Mouse (Mus musculus) regulatory T cell (primary cell): ENCODE measurements around the gene Zdhhc22.

ENCODE experiments used
- in situ Hi-C: fragments of 300-600 bp; cut with MboI, MseI; formaldehyde crosslinking; loops from one replicate; pipeline ENCODE4 v1.15.1; 2025; ENCODE audit warnings: high pct_unique_total_duplicates

Gene Zdhhc22

DNA sequence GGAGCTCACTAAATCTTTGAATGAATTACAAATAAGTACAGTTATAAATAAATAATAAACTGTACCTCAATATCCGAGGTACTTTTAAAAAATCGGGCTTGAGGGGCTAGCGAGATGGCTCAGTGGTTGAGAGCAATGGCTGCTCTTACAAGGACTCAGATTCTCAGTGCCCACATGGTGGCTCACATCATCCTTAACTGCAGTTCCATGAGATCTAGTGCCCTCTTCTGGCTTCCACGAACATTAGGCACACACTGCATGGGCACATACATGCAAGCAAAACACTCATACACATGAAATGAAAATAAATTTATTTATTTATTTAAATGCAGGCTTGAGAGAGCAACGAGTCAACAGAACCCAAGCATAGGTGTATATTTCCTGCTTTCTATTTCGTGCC is 5.7 kb upstream of the Zdhhc22 start:
- in situ Hi-C loops: no loop called here

- in situ Hi-C loops: no loop called here
Measured at GRCm38 (mm10) chr12:86994776-86995175, 4.5 kb upstream of the Zdhhc22 start.

DNA sequence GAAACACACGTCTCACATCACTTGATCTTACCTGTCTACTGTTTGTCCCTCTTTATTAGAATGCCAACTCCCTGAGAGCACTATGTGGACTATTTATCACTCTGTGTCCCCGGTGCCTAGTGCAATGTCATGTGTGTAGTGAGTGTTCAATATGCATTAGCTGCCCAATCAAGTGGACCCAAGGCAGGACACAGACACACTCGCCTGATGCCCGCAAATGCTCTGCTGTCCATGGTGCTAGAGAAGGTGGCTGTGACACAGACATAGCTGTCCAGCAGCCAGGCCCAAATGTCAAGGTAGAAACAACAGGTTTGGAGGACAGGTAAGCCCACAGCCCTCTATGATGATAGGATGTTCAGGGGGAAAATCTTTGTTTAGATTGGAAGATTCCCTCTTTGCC is 3.9 kb upstream of the Zdhhc22 start:
- in situ Hi-C loops: no loop called here

GRCm38 (mm10) chr12:86990755-86991110 is 503 bp upstream of the Zdhhc22 start:
- in situ Hi-C loops: no loop called here

GRCm38 (mm10) chr12:86989378-86989777 is 852 bp downstream of the Zdhhc22 start:
- in situ Hi-C loops: no loop called here

GRCm38 (mm10) chr12:86988227-86988626 is 2.0 kb downstream of the Zdhhc22 start:
- in situ Hi-C loops: no loop called here

DNA sequence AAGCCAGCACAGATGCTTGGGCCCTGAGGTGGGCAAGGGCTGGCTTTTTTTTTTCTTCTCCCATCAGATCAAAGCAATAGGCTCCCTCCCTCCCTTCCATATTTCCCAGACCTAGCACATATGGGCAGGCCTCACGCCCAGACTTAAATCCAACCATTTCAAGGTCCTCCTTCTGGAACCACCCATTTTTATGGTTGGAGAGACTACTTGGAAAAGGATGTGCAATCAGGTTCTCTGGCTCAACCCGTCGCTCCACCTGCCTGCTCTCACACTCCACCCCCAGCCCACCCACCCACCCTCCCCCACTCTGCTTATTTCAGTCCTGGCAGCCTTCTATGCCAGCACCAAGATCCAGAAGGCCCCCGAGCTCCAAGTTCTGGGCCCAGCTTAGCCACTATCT is 3.7 kb downstream of the Zdhhc22 start:
- in situ Hi-C loops: no loop called here

DNA sequence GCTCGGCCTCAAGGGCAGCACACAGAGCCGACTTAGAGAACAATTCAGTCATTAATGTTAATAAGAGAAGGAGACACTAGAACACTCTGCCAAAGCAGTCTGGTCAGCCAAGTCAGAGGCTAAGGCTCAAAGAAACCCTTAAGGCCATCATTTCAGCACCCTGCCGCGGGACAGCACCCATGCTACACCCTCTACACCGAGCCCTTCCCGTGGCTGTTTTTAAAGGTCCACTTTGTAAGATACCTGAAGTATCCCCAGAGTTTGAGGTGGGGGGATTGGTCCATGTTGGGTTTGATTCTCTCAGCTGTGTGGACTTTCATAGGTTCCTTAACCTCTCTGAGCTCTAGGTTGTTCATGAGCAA is 6.1 kb downstream of the Zdhhc22 start:
- in situ Hi-C loops: no loop called here

GRCm38 (mm10) chr12:86983470-86984193 is 6.6 kb downstream of the Zdhhc22 start:
- in situ Hi-C loops: no loop called here

DNA sequence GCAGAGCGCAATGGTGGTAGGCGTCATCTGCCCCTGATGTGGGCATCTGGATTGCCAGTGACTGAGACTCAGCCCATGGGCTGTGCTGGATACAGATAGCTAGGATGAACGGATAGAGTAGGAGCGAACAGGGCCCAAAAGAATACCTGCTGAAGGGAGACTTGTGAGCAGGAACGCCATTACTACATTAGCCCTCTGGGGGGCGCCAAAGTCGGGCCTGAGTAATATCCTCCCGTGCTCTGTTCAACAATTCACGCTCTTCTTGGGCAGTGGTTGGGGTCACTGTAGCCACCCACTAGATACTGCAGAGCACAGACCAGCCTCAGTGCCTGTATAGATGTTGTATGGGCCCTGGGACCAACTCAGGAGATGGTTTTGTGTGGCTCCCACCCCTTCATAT is 9.1 kb downstream of the Zdhhc22 start:
- in situ Hi-C loops: no loop called here

DNA sequence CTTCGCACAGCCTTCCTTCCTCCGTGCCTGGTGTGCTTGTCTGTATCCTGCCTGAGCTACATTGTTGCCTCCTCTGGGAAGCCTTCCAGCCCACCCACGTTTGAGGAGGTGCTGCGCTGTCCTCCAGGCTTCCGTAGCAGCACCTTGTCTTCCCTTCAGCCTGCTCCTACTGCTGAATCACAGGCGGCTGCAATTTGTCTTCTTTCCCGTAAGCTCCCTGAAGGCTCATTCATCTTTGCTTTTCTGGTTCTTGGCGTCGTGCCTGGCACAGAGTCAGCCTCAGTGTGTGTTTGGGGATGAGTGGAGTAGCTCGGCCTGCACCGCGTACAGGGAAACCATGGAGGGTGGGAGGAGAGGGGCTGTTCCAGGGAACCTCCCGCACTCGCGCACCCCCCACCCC is 12.4 kb downstream of the Zdhhc22 start:
- in situ Hi-C loops: no loop called here

- in situ Hi-C loops: no loop called here
Measured at GRCm38 (mm10) chr12:86976511-86977168, 13.6 kb downstream of the Zdhhc22 start.

GRCm38 (mm10) chr12:86975761-86976160 is 14.5 kb downstream of the Zdhhc22 start:
- in situ Hi-C loops: no loop called here

DNA sequence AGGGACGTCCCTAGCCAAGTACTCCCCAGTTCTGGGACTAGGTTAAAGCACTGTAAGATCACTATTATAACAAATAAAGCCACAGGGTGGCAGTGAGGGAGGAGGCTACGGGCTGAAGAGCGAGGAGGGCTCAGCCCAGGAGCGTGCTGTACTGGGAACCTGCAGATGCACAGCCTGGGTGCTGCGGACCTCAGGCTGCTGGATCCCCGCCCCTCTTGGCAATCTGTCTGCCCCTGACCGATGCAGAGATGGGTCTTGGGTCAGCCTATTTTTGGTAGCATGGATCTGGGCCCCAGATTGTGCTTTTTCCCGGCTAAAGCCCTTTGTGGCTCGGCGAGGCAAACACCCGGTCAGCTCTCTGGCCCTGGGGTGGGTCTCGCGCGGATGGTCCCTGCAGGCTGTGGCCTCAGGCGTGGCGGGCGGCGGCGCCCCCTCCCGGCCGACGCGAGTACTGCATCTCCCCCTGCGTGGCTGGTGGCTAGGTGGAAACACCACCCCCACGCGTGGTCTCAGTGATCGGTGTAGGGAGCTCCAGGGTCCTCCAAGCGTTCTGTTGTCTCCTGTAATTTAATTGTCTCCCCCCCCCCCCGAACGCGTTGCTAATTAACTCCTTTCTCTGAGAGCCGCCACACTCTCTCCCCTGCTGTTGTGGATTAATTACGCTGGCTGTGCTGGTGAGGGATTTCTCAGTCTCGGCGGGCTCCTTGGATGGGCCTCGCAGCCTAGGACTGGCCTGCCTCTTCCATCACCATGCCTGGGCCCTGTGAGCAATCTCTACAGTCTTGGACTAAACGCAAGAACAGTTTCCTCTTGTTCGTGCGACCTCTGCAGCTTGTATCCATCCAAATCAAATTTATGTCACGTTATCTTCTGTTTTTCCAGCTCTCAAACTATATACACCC is 15.6 kb downstream of the Zdhhc22 start:
- in situ Hi-C loops: no loop called here

GRCm38 (mm10) chr12:86973706-86974105 is 16.5 kb downstream of the Zdhhc22 start:
- in situ Hi-C loops: no loop called here

- in situ Hi-C loops: no loop called here
Measured at GRCm38 (mm10) chr12:86973216-86973615, 17.0 kb downstream of the Zdhhc22 start.

DNA sequence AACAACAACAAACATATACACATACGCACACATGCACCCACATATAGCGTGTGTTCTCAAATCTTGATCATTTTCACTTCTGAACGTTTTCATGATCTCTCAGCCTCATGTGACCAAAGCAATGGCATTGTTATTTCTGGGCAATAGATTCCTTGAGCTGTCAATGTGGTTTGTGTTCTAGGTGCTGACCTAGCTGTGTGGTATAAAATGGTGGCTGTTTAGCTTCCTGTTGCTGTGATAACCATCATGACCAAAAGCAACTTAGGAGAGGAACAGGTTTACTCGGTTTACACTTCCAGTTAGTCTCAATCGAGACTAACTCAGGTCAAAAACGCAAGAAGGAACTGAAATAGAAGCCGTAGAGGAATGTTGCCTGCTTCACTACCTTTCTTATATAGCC is 19.1 kb downstream of the Zdhhc22 start:
- in situ Hi-C loops: no loop called here

DNA sequence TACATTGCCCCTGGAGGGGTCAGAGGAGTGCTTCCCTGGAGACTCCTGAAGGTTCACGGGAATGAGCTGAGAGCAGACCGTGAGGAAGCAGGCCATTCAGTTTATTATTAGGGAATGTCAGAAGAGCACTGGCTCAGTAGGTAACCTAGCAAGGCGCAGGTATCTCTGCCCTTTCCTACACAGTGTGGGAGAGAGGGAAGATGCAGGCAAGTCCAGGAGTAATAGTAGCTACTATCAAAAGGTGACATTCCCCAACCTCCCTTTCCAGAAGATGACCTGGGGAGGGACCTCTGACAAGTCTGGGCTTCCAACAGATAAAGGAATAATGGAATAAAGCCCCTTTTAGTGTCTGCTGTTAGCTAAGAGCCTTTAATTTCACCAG is 21.0 kb downstream of the Zdhhc22 start:
- in situ Hi-C loops: loop anchor here (10.0 kb wide), 1 partner anchor 296 kb away; the partner anchor contains the start of genes Ahsa1 and Vipas39

GRCm38 (mm10) chr12:86968468-86969219 is 21.6 kb downstream of the Zdhhc22 start:
- in situ Hi-C loops: loop anchor here (10.0 kb wide), 1 partner anchor 296 kb away; the partner anchor contains the start of genes Ahsa1 and Vipas39

DNA sequence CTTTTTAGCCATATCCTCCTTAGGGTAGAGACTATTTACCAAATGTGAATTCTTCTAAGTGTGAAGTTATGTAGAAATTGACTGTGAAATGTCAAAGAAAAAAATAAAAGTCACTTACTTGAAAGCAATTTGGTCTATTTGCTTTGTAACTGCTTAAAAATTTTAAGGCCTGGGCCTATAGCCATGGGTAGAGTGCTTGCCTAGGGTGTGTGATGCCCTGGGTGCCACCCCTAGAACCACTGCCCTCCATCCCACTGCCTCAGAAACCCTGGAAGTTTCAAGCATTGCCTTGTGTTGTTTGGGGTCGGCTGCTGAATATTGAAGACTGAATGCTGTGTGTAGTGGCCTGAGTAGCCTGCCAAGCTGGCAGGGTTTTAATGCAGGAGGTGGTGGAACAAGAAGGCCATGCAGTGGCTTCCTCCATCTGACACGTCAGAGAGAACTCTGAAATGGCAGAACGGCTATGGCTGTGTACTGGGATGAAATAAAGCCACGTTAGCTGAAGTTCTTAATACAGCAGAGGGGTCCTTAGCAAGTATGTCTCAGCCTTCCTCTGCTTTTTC is 24.9 kb downstream of the Zdhhc22 start:
- in situ Hi-C loops: loop anchor here (10.0 kb wide), 1 partner anchor 299 kb away; the partner anchor contains the start of genes Ahsa1 and Vipas39
